Mouse (Mus musculus) limb, embryonic 14.5 days (tissue): ENCODE data around the gene Ndufb6. TPM values are rescaled to one million over a fixed set of nuclear protein-coding genes. Genes with fewer than 3 reads are reported as not detected.

ENCODE experiments used
- ATAC-seq: fragments of 200-750 bp; cut with Nextera tagmentation; 2 replicates; pipeline ENCODE4 v1.8.0; 2017; ENCODE audit warnings: low read depth, moderate number of reproducible peaks, moderate TSS enrichment; ENCODE audit not compliant: low FRiP score
- DNase-seq: peaks from one replicate; pipeline ENCODE4 v3.0.0-alpha.2; 2015; ENCODE audit warnings: low spot score
- H3K27ac ChIP-seq: fragments of 300-500 bp; sonication (generic); replicated peaks from 2 replicates; pipeline ENCODE4 v1.5.1; 2014; ENCODE audit warnings: low read depth, mild to moderate bottlenecking, low read length, moderate library complexity, mixed read lengths
- H3K27me3 ChIP-seq: fragments of 300-500 bp; sonication (generic); 2 replicates; pipeline ENCODE4 v1.6.1; 2014; ENCODE audit warnings: low read length, mixed read lengths; ENCODE audit not compliant: control insufficient read depth, insufficient read depth
- H3K36me3 ChIP-seq: fragments of 300-500 bp; sonication (generic); 2 replicates; pipeline ENCODE4 v1.6.1; 2014; ENCODE audit warnings: mild to moderate bottlenecking, low read length, moderate library complexity, mixed read lengths; ENCODE audit not compliant: control insufficient read depth, insufficient read depth
- H3K4me1 ChIP-seq: fragments of 300-500 bp; sonication (generic); 2 replicates; pipeline ENCODE4 v1.6.1; 2014; ENCODE audit warnings: antibody characterized with exemption, low read length, mixed read lengths; ENCODE audit not compliant: control insufficient read depth, insufficient read depth
- H3K4me2 ChIP-seq: fragments of 300-500 bp; sonication (generic); replicated peaks from 2 replicates; pipeline ENCODE4 v1.6.1; 2014; ENCODE audit warnings: low read depth, mild to moderate bottlenecking, low read length, moderate library complexity; ENCODE audit not compliant: severe bottlenecking
- H3K4me3 ChIP-seq: fragments of 300-500 bp; sonication (generic); replicated peaks from 2 replicates; pipeline ENCODE4 v1.5.1; 2014; ENCODE audit warnings: low read length
- H3K9ac ChIP-seq: fragments of 300-500 bp; sonication (generic); 2 replicates; pipeline ENCODE4 v1.6.1; 2014; ENCODE audit warnings: mild to moderate bottlenecking, low read depth, low read length, moderate library complexity; ENCODE audit not compliant: severe bottlenecking
- H3K9me3 ChIP-seq: fragments of 300-500 bp; sonication (generic); 2 replicates; pipeline ENCODE4 v1.6.1; 2016; ENCODE audit warnings: low read length; ENCODE audit not compliant: control insufficient read depth
- POLR2A ChIP-seq: fragments of 200-500 bp; IDR thresholded peaks from 2 replicates; pipeline ENCODE4 v1.8.0; 2012; ENCODE audit warnings: inconsistent platforms, mild to moderate bottlenecking, moderate library complexity, borderline replicate concordance; ENCODE audit not compliant: insufficient read depth, insufficient read length; ENCODE audit errors: extremely low read depth
- WGBS: fragments of 180-500 bp; shearing (Covaris S2); extraction: QIAGEN DNeasy Blood & Tissue Kit; methylation state at CpG from one replicate; pipeline ENCODE4 v1.1.7; 2014; 5-methylcytosine and 5-hydroxymethylcytosine counted together
- polyA plus RNA-seq, 2 experiments: library from polyadenylated mRNA; depleted of rRNA in 1 of 2; stranded (reverse) in 1 of 2; unstranded in 1 of 2; fragments of >200 nt; fragmentation: Nextera tagmentation in 1 of 2; extraction: Ambion mirVana in 1 of 2; gene quantifications; 2 replicates each; pipeline versions ENCODE4 v1.2.1 to v1.2.3; 2012 to 2014

Gene Ndufb6
- polyA plus RNA-seq, 2 experiments: 134 to 287 TPM

- ATAC-seq (no peak), DNase-seq (peak; percentile 6)
- peak overlapping the region; percentile 90 for H3K9ac ChIP-seq
- peaks cover 36% of the 10 kb centered on the region for H3K36me3 ChIP-seq
- WGBS: 0% methylated on average over 16 of the region's 16 CpGs
- no peaks in the 10 kb centered on the region for H3K9me3 ChIP-seq
- H3K27me3 ChIP-seq: no peaks in the 10 kb centered on the region
- TF ChIP-seq POLR2A: no peak
- peak overlapping the region; percentile 98 for H3K27ac ChIP-seq
- H3K4me2 ChIP-seq: peak overlapping the region; percentile 86
- H3K4me1 ChIP-seq: peaks cover 9% of the 10 kb centered on the region
- peak overlapping the region; percentile 82 for H3K4me3 ChIP-seq
These were observed 10.4 kb downstream of the Ndufb6 start for GRCm38 (mm10) chr4:40268835-40269234.

GRCm38 (mm10) chr4:40268204-40268813 lies 10.9 kb downstream of the Ndufb6 start:
- Histone ChIP-seq H3K27me3 (no peaks in the 10 kb centered on the region), H3K36me3 (peaks cover 36% of the 10 kb centered on the region), H3K9ac (peak overlapping the region; percentile 90), H3K4me3 (peak overlapping the region; percentile 82), H3K27ac (peak overlapping the region; percentile 98), H3K4me2 (peak overlapping the region; percentile 86), H3K4me1 (peaks cover 9% of the 10 kb centered on the region), H3K9me3 (no peaks in the 10 kb centered on the region)
- 0 out of 2 replicates have a peak, but pooled peaks have one; percentile 29 for TF ChIP-seq POLR2A
- ATAC-seq: peak; percentile 83
- under 1% methylated on average over 44 of the region's 50 CpGs for WGBS
- peak; percentile 88 for DNase-seq

GRCm38 (mm10) chr4:40267681-40268080 lies 11.5 kb downstream of the Ndufb6 start:
- 76% methylated on average over 7 of the region's 7 CpGs for WGBS
- Histone ChIP-seq H3K27me3 (no peaks in the 10 kb centered on the region), H3K9ac (peak overlapping the region; percentile 90), H3K4me1 (peaks cover 9% of the 10 kb centered on the region), H3K27ac (peak overlapping the region; percentile 34; the same call in 1 of the 2 replicates), H3K36me3 (peaks cover 42% of the 10 kb centered on the region), H3K9me3 (no peaks in the 10 kb centered on the region), H3K4me2 (peak overlapping the region; percentile 86), H3K4me3 (peak overlapping the region; percentile 82)
- DNase-seq (no peak), ATAC-seq (no peak)
- TF ChIP-seq POLR2A: no peak

- Histone ChIP-seq H3K36me3 (peaks cover 70% of the 10 kb centered on the region), H3K4me2 (no peak overlapping the region), H3K4me3 (no peak overlapping the region), H3K27me3 (no peaks in the 10 kb centered on the region), H3K4me1 (peaks cover 9% of the 10 kb centered on the region), H3K27ac (no peak overlapping the region), H3K9me3 (no peaks in the 10 kb centered on the region), H3K9ac (no peak overlapping the region)
- ATAC-seq: no peak
- 73% methylated on average over 1 of the region's 1 CpGs for WGBS
- no peak for DNase-seq
- no peak for TF ChIP-seq POLR2A
These were observed 14.9 kb downstream of the Ndufb6 start for GRCm38 (mm10) chr4:40264321-40264720.

GRCm38 (mm10) chr4:40254385-40255103 lies 24.7 kb downstream of the Ndufb6 start:
- ATAC-seq: peak; percentile 27; the same call in 1 of the 2 replicates
- Histone ChIP-seq H3K27me3 (no peaks in the 10 kb centered on the region), H3K4me2 (no peak overlapping the region), H3K4me1 (0 out of 2 replicates have a peak, but pooled peaks cover 3% of the 10 kb centered on the region), H3K4me3 (no peak overlapping the region), H3K36me3 (peaks cover 15% of the 10 kb centered on the region; the same call in 1 of the 2 replicates), H3K9me3 (no peaks in the 10 kb centered on the region), H3K9ac (no peak overlapping the region), H3K27ac (no peak overlapping the region)
- 49% methylated on average over 8 of the region's 8 CpGs for WGBS
- TF ChIP-seq POLR2A: no peak
- peak; percentile 8 for DNase-seq
